Mouse (Mus musculus) effector memory CD4-positive, alpha-beta T cell, adult 5 months (primary cell): ENCODE measurements around the gene Nfia. TPM values are rescaled to one million over a fixed set of nuclear protein-coding genes. Genes with fewer than 3 reads are reported as not detected.

Experiments used
- polyA plus RNA-seq: library from polyadenylated mRNA; unstranded; fragments of 100-300 nt; shearing (Covaris generic); gene quantifications from one replicate; pipeline ENCODE4 v1.2.1, GENCODE M21; 2017

The Nfia gene
- 9.4 TPM for polyA plus RNA-seq

DNA sequence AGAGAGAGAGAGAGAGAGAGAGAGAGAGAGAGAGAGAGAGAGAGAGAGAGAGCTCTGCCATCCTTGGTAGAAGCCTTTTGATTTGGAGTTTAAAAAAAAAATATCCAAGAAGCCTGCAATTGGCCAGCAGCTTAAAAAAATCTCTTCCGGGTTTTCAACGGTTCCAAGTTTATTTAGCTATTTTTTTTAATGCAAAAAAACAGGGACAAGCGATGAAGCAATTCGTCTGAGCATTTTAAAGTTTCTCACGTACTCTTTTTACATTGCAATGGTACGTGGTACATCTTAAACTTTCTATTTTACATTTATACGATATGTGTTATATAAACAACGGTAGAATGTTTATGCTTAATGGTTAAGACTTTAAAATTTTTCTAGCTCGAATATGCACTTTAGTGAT lies at the start of gene Nfia:
Gene Nfia, plus strand, starts transcription at position 94 of the 400 bp plus-strand sequence.

DNA sequence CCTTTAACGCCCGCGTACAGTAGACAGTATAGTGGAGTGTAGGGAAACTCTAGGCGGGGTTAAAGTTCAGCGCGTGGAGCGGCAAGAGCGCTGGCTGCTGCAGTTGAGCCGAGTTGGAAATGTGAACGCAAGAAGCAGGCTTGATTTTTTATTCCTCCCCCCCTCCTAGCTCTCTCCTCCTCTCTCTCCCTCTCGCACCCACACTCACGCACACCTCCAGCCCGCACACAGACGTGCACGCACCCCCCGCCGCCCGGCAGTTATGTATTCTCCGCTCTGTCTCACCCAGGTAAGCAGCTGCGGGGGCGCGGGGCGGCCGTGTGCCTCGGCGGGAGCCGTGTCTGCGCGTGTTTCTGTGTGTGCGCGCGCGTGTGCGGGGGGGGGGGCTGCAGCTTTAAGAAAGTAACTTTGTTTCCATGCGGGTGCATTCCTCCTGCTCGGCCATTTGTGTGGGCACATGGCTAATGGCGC lies 5.2 kb downstream of the Nfia start, which contains the start of gene E130114P18Rik:
Gene E130114P18Rik, minus strand, starts transcription at position 373 of the 471 bp plus-strand sequence.

Other genes starting within 250 kb of the Nfia start
- gene E130114P18Rik, start 5.3 kb downstream of the Nfia start, polyA plus RNA-seq = not detected